8 mouse cellular contexts compared by ENCODE assay signal in the genomic region with DNA sequence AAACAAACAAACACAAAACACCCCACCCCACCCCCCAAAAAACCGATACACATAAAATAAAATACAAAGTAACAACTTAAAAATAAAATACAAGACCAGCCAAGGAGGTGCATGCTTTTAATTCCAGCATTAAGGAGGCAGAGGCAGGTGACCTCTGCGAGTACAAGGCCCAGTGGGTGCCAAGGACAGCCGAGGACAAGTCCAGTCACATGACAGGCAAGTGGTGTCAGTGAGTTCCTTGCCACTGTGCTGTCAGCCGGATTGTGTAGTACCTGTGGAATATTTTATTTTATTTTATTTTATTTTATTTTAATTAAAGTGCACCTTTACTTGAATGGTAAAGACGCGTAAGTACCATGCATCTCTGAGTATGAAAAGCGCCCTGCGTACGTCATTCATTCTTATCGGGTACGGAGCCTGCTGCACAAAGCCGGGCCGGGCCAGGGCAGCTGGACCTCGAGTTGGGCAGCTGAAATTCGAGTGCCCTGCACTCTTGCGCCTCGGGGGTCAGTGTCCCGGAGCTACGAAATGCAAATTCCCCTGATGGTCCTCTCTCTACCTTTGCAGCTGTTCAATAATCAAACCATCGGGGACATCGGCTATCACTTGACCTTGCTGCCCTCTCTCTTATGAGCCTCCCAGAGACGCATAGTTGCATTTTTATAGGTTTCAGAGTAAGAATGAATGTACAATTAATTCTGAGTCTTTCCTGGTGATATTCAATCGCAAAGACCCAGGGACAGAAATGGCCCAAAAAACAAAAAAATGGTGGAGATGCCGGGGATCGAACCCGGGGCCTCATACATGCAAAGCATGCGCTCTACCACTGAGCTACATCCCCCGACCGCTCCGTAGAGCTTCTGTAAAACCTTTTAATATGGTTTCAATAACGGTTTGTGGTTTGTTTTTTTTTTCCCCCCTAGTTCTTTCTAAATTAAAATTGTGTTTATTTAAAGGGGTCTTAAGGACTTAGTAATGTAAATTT. TPM values are rescaled to one million over a fixed set of nuclear protein-coding genes. Genes with fewer than 3 reads are reported as not detected.
DNase-seq lines count a peak whose midpoint lies in the region; ATAC-seq lines count a peak whose summit lies in the region.

No protein-coding gene starts in this region.

- peak overlapping the region; percentile 68 for H3K4me3 ChIP-seq in heart, embryonic 13.5 days
- H3K4me3 ChIP-seq in liver, embryonic 15.5 days (replicated peaks) = peak overlapping the region; percentile 65
- peak overlapping the region; percentile 36 for H3K4me3 ChIP-seq in neural tube, embryonic 15.5 days (replicated peaks)

- no peaks in the 10 kb centered on the region for H3K9me3 ChIP-seq in heart, embryonic 13.5 days
- no peaks in the 10 kb centered on the region for H3K9me3 ChIP-seq in liver, embryonic 15.5 days (replicated peaks)
- no peaks in the 10 kb centered on the region for H3K9me3 ChIP-seq in neural tube, embryonic 15.5 days (replicated peaks)

- DNase-seq in urinary bladder, postnatal 25 days (ENCODE audit: low spot score) = peak; percentile 52
- DNase-seq in urinary bladder, adult 2 months (ENCODE audit: low spot score) = no peak
- DNase-seq in embryo, embryonic 11 days = peak; percentile 78
- peak; percentile 79 for DNase-seq in kidney, postnatal 10 days
- peak; percentile 83 for DNase-seq in thymus, postnatal 0 days (ENCODE audit: low spot score)

- ATAC-seq in heart, embryonic 13.5 days (ENCODE audit: extremely low read depth, insufficient number of reproducible peaks, low FRiP score, low TSS enrichment) = 0 out of 2 replicates have a peak, but pooled peaks have one; percentile 31
- no peak for ATAC-seq in liver, embryonic 15.5 days (ENCODE audit: insufficient read depth)
- 0 out of 2 replicates have a peak, but pooled peaks have one; percentile 4 for ATAC-seq in neural tube, embryonic 15.5 days (ENCODE audit: low FRiP score)

- no peaks in the 10 kb centered on the region for H3K36me3 ChIP-seq in heart, embryonic 13.5 days
- no peaks in the 10 kb centered on the region for H3K36me3 ChIP-seq in liver, embryonic 15.5 days (replicated peaks)
- no peaks in the 10 kb centered on the region for H3K36me3 ChIP-seq in neural tube, embryonic 15.5 days

- peaks cover 9% of the 10 kb centered on the region; the same call in 1 of the 2 replicates for H3K27me3 ChIP-seq in heart, embryonic 13.5 days (replicated peaks)
- peaks cover 35% of the 10 kb centered on the region for H3K27me3 ChIP-seq in liver, embryonic 15.5 days
- no peaks in the 10 kb centered on the region for H3K27me3 ChIP-seq in neural tube, embryonic 15.5 days (replicated peaks)

- peak overlapping the region; percentile 87 for H3K4me2 ChIP-seq in heart, embryonic 13.5 days
- H3K4me2 ChIP-seq in liver, embryonic 15.5 days = peak overlapping the region; percentile 96
- H3K4me2 ChIP-seq in neural tube, embryonic 15.5 days = peak overlapping the region; percentile 82

- WGBS in heart, embryonic 13.5 days = 10% methylated on average over 31 of the region's 31 CpGs
- 15% methylated on average over 31 of the region's 31 CpGs for WGBS in liver, embryonic 15.5 days (ENCODE audit: insufficient replicate concordance)
- 13% methylated on average over 31 of the region's 31 CpGs for WGBS in neural tube, embryonic 15.5 days

- H3K4me1 ChIP-seq in heart, embryonic 13.5 days = peaks cover 25% of the 10 kb centered on the region
- peaks cover 52% of the 10 kb centered on the region for H3K4me1 ChIP-seq in liver, embryonic 15.5 days (replicated peaks)
- peaks cover 31% of the 10 kb centered on the region for H3K4me1 ChIP-seq in neural tube, embryonic 15.5 days

- H3K27ac ChIP-seq in heart, embryonic 13.5 days (replicated peaks) = peak overlapping the region; percentile 70
- no peak overlapping the region for H3K27ac ChIP-seq in liver, embryonic 15.5 days (replicated peaks)
- H3K27ac ChIP-seq in neural tube, embryonic 15.5 days (replicated peaks) = peak overlapping the region; percentile 69

- peak overlapping the region; percentile 78 for H3K9ac ChIP-seq in heart, embryonic 13.5 days
- H3K9ac ChIP-seq in liver, embryonic 15.5 days = peak overlapping the region; percentile 11; the same call in 1 of the 2 replicates
- H3K9ac ChIP-seq in neural tube, embryonic 15.5 days (replicated peaks) = peak overlapping the region; percentile 45

RNA-seq across cellular contexts. Expression of gene Ubc, which starts 13.8 kb away (rescaled TPM):
- 740 and 949 TPM in 2 replicates for polyA plus RNA-seq in urinary bladder, adult 2 months (2012; rRNA removed)
- 819 and 833 TPM in 2 replicates for polyA plus RNA-seq in heart, embryonic 13.5 days (2015; fragmentation: Nextera tagmentation; extraction: Ambion mirVana)
- polyA plus RNA-seq in liver, embryonic 15.5 days (2015; fragmentation: Nextera tagmentation; extraction: Ambion mirVana) = 563 and 623 TPM in 2 replicates
- polyA plus RNA-seq in neural tube, embryonic 15.5 days (2015; fragmentation: Nextera tagmentation; extraction: Ambion mirVana) = 1,353 and 1,380 TPM in 2 replicates
- polyA plus RNA-seq in thymus, postnatal 0 days (2015; fragmentation: Nextera tagmentation; extraction: Ambion mirVana) = 532 and 603 TPM in 2 replicates

RNA-seq across cellular contexts. Expression of gene Gm10382, which starts 14.7 kb away (rescaled TPM):
- 0.29 and 0.40 TPM in 2 replicates for polyA plus RNA-seq in urinary bladder, adult 2 months (2012; rRNA removed)
- 0.68 and 0.70 TPM in 2 replicates for polyA plus RNA-seq in heart, embryonic 13.5 days (2015; fragmentation: Nextera tagmentation; extraction: Ambion mirVana)
- 0.31 and 0.35 TPM in 2 replicates for polyA plus RNA-seq in liver, embryonic 15.5 days (2015; fragmentation: Nextera tagmentation; extraction: Ambion mirVana)
- polyA plus RNA-seq in neural tube, embryonic 15.5 days (2015; fragmentation: Nextera tagmentation; extraction: Ambion mirVana) = 0.59 and 0.74 TPM in 2 replicates
- polyA plus RNA-seq in thymus, postnatal 0 days (2015; fragmentation: Nextera tagmentation; extraction: Ambion mirVana) = 0.44 and 0.74 TPM in 2 replicates

RNA-seq across cellular contexts. Expression of gene Dhx37, which starts 30.1 kb away (rescaled TPM):
- 15.7 and 16.8 TPM in 2 replicates for polyA plus RNA-seq in urinary bladder, adult 2 months (2012; rRNA removed)
- 8.5 and 9.8 TPM in 2 replicates for polyA plus RNA-seq in heart, embryonic 13.5 days (2015; fragmentation: Nextera tagmentation; extraction: Ambion mirVana)
- polyA plus RNA-seq in liver, embryonic 15.5 days (2015; fragmentation: Nextera tagmentation; extraction: Ambion mirVana) = 4.8 and 4.9 TPM in 2 replicates
- 9.9 and 10.9 TPM in 2 replicates for polyA plus RNA-seq in neural tube, embryonic 15.5 days (2015; fragmentation: Nextera tagmentation; extraction: Ambion mirVana)
- polyA plus RNA-seq in thymus, postnatal 0 days (2015; fragmentation: Nextera tagmentation; extraction: Ambion mirVana) = 8.1 and 8.2 TPM in 2 replicates

RNA-seq across cellular contexts. Expression of gene Bri3bp, which starts 37.6 kb away (rescaled TPM):
- 3.5 and 7.5 TPM in 2 replicates for polyA plus RNA-seq in urinary bladder, adult 2 months (2012; rRNA removed)
- polyA plus RNA-seq in heart, embryonic 13.5 days (2015; fragmentation: Nextera tagmentation; extraction: Ambion mirVana) = 35.8 and 42.0 TPM in 2 replicates
- 23.5 and 25.8 TPM in 2 replicates for polyA plus RNA-seq in liver, embryonic 15.5 days (2015; fragmentation: Nextera tagmentation; extraction: Ambion mirVana)
- 37.3 and 40.6 TPM in 2 replicates for polyA plus RNA-seq in neural tube, embryonic 15.5 days (2015; fragmentation: Nextera tagmentation; extraction: Ambion mirVana)
- polyA plus RNA-seq in thymus, postnatal 0 days (2015; fragmentation: Nextera tagmentation; extraction: Ambion mirVana) = 37.3 and 42.5 TPM in 2 replicates

Comparison
In these comparisons a context has a peak if more than half of its experiments do, and no peak if none do; other contexts are left out.
1. H3K9ac ChIP-seq: peak in every context shown above with its lines; median percentile 78 in heart, embryonic 13.5 days; 45 in neural tube, embryonic 15.5 days; 11 in liver, embryonic 15.5 days.